Mouse (Mus musculus) liver, adult 2 months (tissue): ENCODE results near the gene Emilin3.

ENCODE experiments used
- CTCF ChIP-seq: fragments of 200-500 bp; IDR thresholded peaks from 2 replicates; pipeline ENCODE4 v1.5.1; 2011; ENCODE audit warnings: low read depth, low read length, control low read depth
- POLR2A ChIP-seq: fragments of 200-500 bp; IDR thresholded peaks from 2 replicates; pipeline ENCODE4 v1.6.1; 2011; ENCODE audit warnings: low read length, control low read depth; ENCODE audit not compliant: insufficient read depth; ENCODE audit errors: extremely low read depth

DNA sequence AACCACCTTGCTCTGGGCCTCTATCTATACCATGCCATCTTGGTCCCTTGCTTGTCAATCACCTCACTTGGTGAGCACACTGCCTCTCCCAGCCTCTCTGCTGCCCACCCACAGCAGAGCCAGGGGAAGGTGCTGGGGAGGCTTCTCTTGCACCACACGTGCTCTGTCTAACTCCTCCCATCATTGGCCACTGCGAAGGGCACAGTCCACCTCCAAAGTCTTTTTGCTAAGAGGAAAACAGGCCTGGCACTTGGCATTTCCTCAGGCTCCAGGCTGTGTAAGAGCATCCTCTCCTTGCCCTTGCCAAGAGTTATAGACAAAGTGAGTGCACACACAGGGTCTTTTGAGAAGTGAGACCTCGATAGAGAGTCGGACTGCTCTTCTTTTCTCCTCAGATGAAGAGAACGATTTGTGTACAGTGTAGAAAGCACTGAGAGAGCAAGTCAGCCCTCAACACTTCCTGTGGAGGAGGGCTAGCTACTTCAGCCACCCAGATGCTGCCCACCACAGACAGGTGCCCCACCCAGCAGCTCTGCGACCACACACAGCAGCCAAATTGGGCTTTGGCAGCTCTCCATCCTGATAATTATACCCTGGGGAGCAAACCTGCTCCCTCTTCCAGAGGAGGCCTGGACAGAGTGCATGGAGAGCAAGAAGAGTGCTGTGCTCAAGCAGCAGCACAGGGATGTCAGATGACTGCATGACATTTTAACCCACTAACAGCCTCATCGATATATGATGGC is 41.2 kb upstream of the Emilin3 start:
- no peak for TF ChIP-seq CTCF
- TF ChIP-seq POLR2A, result no peak
